Mouse (Mus musculus) liver, embryonic 11.5 days (tissue): ENCODE results near the gene Arxes1. TPM values are rescaled to one million over a fixed set of nuclear protein-coding genes. Genes with fewer than 3 reads are reported as not detected.

Source experiments
- polyA plus RNA-seq: library from polyadenylated mRNA; unstranded; fragments of >200 nt; fragmentation: Nextera tagmentation; extraction: Ambion mirVana; gene quantifications from 2 replicates; pipeline ENCODE4 v1.2.1, GENCODE M21; 2014

Arxes1 gene
- polyA plus RNA-seq, 1 experiment from 2014 or later = 32.8 TPM

Other genes starting within 250 kb of the Arxes1 start
- 35.6 and 36.8 TPM in 2 replicates for gene Bhlhb9, start 235.8 kb upstream of the Arxes1 start, polyA plus RNA-seq
- gene Gprasp2, start 194.3 kb upstream of the Arxes1 start, polyA plus RNA-seq = 6.5 and 8.9 TPM in 2 replicates
- 51.6 and 58.6 TPM in 2 replicates for gene Arxes2, start 39.5 kb upstream of the Arxes1 start, polyA plus RNA-seq
- 260 and 268 TPM in 2 replicates for gene Bex2, start 34.9 kb downstream of the Arxes1 start, polyA plus RNA-seq
- 0.23 and 0.25 TPM in 2 replicates for gene Nxf3, start 51.9 kb downstream of the Arxes1 start, polyA plus RNA-seq
- 307 and 310 TPM in 2 replicates for gene Bex4, start 105.6 kb downstream of the Arxes1 start, polyA plus RNA-seq
- gene Tceal8, start 139.0 kb downstream of the Arxes1 start, polyA plus RNA-seq = 236 and 244 TPM in 2 replicates
- gene Tceal5, start 170.5 kb downstream of the Arxes1 start, polyA plus RNA-seq = 1.2 and 1.6 TPM in 2 replicates
- gene Tceal7, start 181.4 kb downstream of the Arxes1 start, polyA plus RNA-seq = 0.69 and 0.77 TPM in 2 replicates
- 195 and 210 TPM in 2 replicates for gene Bex1, start 182.1 kb downstream of the Arxes1 start, polyA plus RNA-seq
- gene Tceal9, start 211.7 kb downstream of the Arxes1 start, polyA plus RNA-seq = 373 and 393 TPM in 2 replicates
- gene Bex3, start 236.9 kb downstream of the Arxes1 start, polyA plus RNA-seq = 486 and 530 TPM in 2 replicates